Mouse (Mus musculus) olfactory bulb, adult 2 months (tissue): ENCODE measurements around the gene Prdm10.

Experiments
- CTCF ChIP-seq: fragments of 200-500 bp; IDR thresholded peaks from 2 replicates; pipeline ENCODE4 v1.5.1; 2012; ENCODE audit warnings: low read depth, mild to moderate bottlenecking, low read length, moderate library complexity; ENCODE audit not compliant: insufficient read depth
- POLR2A ChIP-seq: fragments of 200-500 bp; IDR thresholded peaks from 2 replicates; pipeline ENCODE4 v1.6.1; 2012; ENCODE audit warnings: mild to moderate bottlenecking, low read depth, low read length, moderate library complexity; ENCODE audit not compliant: insufficient read depth

DNA sequence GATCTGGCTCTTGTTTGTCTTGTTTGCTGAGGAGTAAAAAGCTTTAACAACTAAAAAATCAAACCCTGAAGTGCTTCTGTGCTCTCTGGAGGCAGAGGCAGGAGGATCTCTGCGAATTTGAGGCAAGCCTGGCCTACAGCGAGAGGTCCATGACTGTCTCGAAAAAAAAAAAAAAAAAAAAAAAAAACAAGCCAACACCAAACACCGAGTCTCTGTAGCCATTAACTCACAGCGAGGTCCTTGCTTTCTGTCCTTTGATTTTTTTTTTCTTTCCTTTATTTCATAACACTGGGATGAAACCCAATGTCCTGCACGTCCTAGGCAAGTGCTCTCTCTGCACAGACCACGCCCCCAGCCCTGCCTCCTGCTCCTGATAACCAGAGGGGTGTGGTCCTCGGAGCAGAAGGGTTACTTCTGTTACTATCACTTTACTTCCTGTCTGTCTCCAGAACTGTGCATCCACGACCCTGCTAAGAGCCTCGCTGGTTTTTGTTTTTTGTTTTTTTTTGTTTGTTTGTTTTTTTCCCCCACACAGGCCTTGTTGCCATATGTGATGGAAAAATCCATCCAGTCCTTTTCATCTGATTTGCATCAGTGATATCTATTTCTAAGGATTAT is 28.0 kb upstream of the Prdm10 start:
- no peak for TF ChIP-seq CTCF
- no peak for TF ChIP-seq POLR2A
